Mouse (Mus musculus): ENCODE data around the gene Tor1aip2. TPM values are rescaled to one million over a fixed set of nuclear protein-coding genes. Genes with fewer than 3 reads are reported as not detected.
"Not testable (repeated sequence)": the region's sequence is repeated elsewhere in the genome, so short reads cannot be mapped to it uniquely, and the experiment has no call there.

Gene Tor1aip2
- polyA plus RNA-seq, 1 experiment from 2014 or later = 77.3 TPM

- Histone ChIP-seq H3K9me3 (no peaks in the 10 kb centered on the region), H3K4me2 (no peak overlapping the region), H3K27ac (replicated peaks) (no peak overlapping the region), H3K27me3 (no peaks in the 10 kb centered on the region), H3K9ac (no peak overlapping the region), H3K4me1 (replicated peaks) (no peaks in the 10 kb centered on the region), H3K4me3 (no peak overlapping the region), H3K36me3 (peaks cover 52% of the 10 kb centered on the region)
- ATAC-seq (ENCODE audit: low read depth) = no peak
- WGBS = 87% methylated on average over 8 of the region's 8 CpGs
These were observed 10.2 kb upstream of the Tor1aip2 start for GRCm38 (mm10) chr1:156024831-156025503.

GRCm38 (mm10) chr1:156027849-156028248, 7.4 kb upstream of the Tor1aip2 start:
- H3K36me3 ChIP-seq = peaks cover 60% of the 10 kb centered on the region
- no peak overlapping the region for H3K4me3 ChIP-seq
- no peak overlapping the region for H3K4me2 ChIP-seq
- no peak overlapping the region for H3K27ac ChIP-seq (replicated peaks)
- no peak for ATAC-seq (ENCODE audit: low read depth)
- H3K9me3 ChIP-seq = no peaks in the 10 kb centered on the region
- H3K9ac ChIP-seq = no peak overlapping the region
- WGBS = 90% methylated on average over 3 of the region's 3 CpGs
- no peaks in the 10 kb centered on the region for H3K4me1 ChIP-seq (replicated peaks)
- H3K27me3 ChIP-seq = no peaks in the 10 kb centered on the region

- no peak overlapping the region for H3K4me2 ChIP-seq
- no peaks in the 10 kb centered on the region for H3K27me3 ChIP-seq
- H3K27ac ChIP-seq (replicated peaks) = no peak overlapping the region
- H3K4me1 ChIP-seq (replicated peaks) = no peaks in the 10 kb centered on the region
- H3K9me3 ChIP-seq = no peaks in the 10 kb centered on the region
- 92% methylated on average over 4 of the region's 4 CpGs for WGBS
- no peak overlapping the region for H3K9ac ChIP-seq
- peaks cover 66% of the 10 kb centered on the region for H3K36me3 ChIP-seq
- no peak for ATAC-seq (ENCODE audit: low read depth)
- H3K4me3 ChIP-seq = no peak overlapping the region
These were observed 6.7 kb upstream of the Tor1aip2 start for GRCm38 (mm10) chr1:156028340-156028975.

DNA sequence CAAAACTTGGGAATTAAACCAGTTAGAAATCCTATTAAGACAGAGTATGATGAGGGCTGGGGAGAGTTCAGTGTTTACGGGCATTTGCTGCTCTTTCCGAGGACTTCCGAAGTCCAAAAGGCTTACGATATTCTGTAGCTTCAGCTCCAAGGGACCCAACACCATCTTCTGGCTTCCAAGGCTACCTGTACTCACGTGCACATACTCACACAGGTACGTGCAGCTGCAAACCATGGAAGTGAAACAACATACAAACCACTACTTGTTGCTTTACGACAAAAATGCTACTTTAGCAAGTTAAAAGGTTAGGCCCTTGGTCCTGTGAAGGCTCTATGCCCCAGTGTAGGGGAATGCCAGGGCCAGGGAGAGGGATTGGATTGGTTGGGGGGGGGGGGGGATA, 1.3 kb upstream of the Tor1aip2 start:
- no peak overlapping the region for H3K9ac ChIP-seq
- no peaks in the 10 kb centered on the region for H3K27me3 ChIP-seq
- H3K4me2 ChIP-seq = no peak overlapping the region
- no peak for ATAC-seq (ENCODE audit: low read depth)
- no peak overlapping the region for H3K4me3 ChIP-seq
- WGBS = 94% methylated on average over 7 of the region's 7 CpGs
- H3K36me3 ChIP-seq = peaks cover 44% of the 10 kb centered on the region
- no peak overlapping the region for H3K27ac ChIP-seq (replicated peaks)
- H3K4me1 ChIP-seq (replicated peaks) = peaks cover 12% of the 10 kb centered on the region
- H3K9me3 ChIP-seq = no peaks in the 10 kb centered on the region

- Histone ChIP-seq H3K4me2 (peak overlapping the region; percentile 68), H3K9me3 (no peaks in the 10 kb centered on the region), H3K4me1 (replicated peaks) (peaks cover 12% of the 10 kb centered on the region), H3K9ac (peak overlapping the region; percentile 92), H3K36me3 (peaks cover 37% of the 10 kb centered on the region), H3K27me3 (no peaks in the 10 kb centered on the region), H3K4me3 (peak overlapping the region; percentile 86), H3K27ac (replicated peaks) (0 out of 2 replicates have a peak overlapping the region, but pooled peaks have one; percentile 99)
- ATAC-seq (ENCODE audit: low read depth) = no peak
- 51% methylated on average over 1 of the region's 1 CpGs for WGBS
These were observed 542 bp upstream of the Tor1aip2 start for GRCm38 (mm10) chr1:156034661-156035060.

- H3K9ac ChIP-seq = peak within 1 kb of the TSS; percentile 92
- H3K9me3 ChIP-seq = no peaks in the 10 kb centered on the region
- peaks cover 16% of the 10 kb centered on the region for H3K4me1 ChIP-seq (replicated peaks)
- H3K36me3 ChIP-seq = peaks cover 24% of the 10 kb centered on the region
- H3K27ac ChIP-seq (replicated peaks) = peak within 1 kb of the TSS; percentile 99
- peak within 1 kb of the TSS; percentile 68 for H3K4me2 ChIP-seq
- under 1% methylated on average over 59 of the region's 59 CpGs for WGBS
- no peaks in the 10 kb centered on the region for H3K27me3 ChIP-seq
- peak within 1 kb of the TSS; percentile 86 for H3K4me3 ChIP-seq
- peak; percentile 96 for ATAC-seq (ENCODE audit: low read depth)
These were observed 931 bp downstream of the Tor1aip2 start, which contains the start of gene Tor1aip1 for GRCm38 (mm10) chr1:156035930-156036737. TSS of gene Tor1aip1 (minus strand) at chr1:156036480.

DNA sequence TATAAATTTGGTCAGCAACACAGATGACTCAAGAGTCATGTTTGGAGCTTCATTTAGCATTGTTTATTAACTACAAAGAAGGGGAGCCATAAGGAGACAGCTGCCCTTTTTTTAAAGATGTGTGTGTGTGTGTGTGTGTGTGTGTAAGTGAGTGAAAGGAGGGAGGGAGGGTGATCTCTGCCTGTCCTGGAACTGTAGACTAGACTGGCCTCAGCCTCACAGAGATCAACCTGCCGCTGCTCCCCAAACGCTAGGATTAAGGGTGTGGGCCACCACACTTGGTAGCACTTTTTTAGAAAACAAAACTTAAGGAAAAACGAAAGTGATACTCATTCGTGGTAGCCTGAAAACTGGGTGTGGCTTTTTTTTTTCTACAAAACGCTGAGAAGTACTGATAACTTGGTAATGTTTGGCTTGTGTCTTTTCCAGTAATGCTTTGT, 2.0 kb downstream of the Tor1aip2 start:
- H3K9ac ChIP-seq = no peak overlapping the region
- H3K36me3 ChIP-seq = peaks cover 15% of the 10 kb centered on the region
- H3K4me3 ChIP-seq = no peak overlapping the region
- H3K27ac ChIP-seq (replicated peaks) = no peak overlapping the region
- H3K4me1 ChIP-seq (replicated peaks) = peaks cover 24% of the 10 kb centered on the region
- H3K9me3 ChIP-seq = no peaks in the 10 kb centered on the region
- H3K4me2 ChIP-seq = no peak overlapping the region
- ATAC-seq (ENCODE audit: low read depth) = no peak
- 76% methylated on average over 5 of the region's 5 CpGs for WGBS
- no peaks in the 10 kb centered on the region for H3K27me3 ChIP-seq

DNA sequence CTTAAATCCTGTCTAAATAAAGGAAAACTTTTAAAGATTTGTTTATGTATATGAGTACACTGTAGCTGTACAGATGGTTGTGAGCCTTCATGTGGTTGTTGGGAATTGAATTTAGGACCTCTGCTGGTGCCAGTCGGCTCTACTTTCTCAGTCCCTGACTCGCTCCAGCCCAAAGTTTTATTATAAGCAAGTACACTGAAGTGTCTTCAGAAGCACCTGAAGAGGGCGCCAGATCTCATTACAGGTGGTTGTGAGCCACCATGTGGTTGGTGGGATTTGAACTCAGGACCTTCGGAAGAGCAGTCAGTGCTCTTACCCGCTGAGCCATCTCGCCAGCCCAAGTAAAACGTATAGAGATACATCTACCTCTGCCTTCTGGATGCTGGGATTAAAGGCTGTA, 4.8 kb downstream of the Tor1aip2 start:
- H3K4me1 ChIP-seq (replicated peaks) = peaks cover 37% of the 10 kb centered on the region
- not testable (repeated sequence) for H3K4me3 ChIP-seq; H3K36me3 ChIP-seq; H3K9me3 ChIP-seq; ATAC-seq (ENCODE audit: low read depth); H3K4me2 ChIP-seq; H3K27ac ChIP-seq (replicated peaks); H3K27me3 ChIP-seq; H3K9ac ChIP-seq
- WGBS = 71% methylated on average over 7 of the region's 7 CpGs

- Histone ChIP-seq H3K4me1 (replicated peaks) (peaks cover 36% of the 10 kb centered on the region), H3K9me3 (no peaks in the 10 kb centered on the region), H3K36me3 (0 out of 2 replicates have a peak, but pooled peaks cover 12% of the 10 kb centered on the region), H3K4me3 (peak overlapping the region; percentile 63), H3K27me3 (no peaks in the 10 kb centered on the region), H3K4me2 (peak overlapping the region; percentile 68), H3K9ac (peak overlapping the region; percentile 79), H3K27ac (replicated peaks) (no peak overlapping the region; the same call in 1 of the 2 replicates)
- 2% methylated on average over 22 of the region's 22 CpGs for WGBS
- peak; percentile 73 for ATAC-seq (ENCODE audit: low read depth)
These were observed 5.7 kb downstream of the Tor1aip2 start for GRCm38 (mm10) chr1:156040731-156041401.

- 52% methylated on average over 7 of the region's 7 CpGs for WGBS
- Histone ChIP-seq H3K27me3 (no peaks in the 10 kb centered on the region), H3K4me3 (peak overlapping the region; percentile 63), H3K27ac (replicated peaks) (no peak overlapping the region), H3K9me3 (no peaks in the 10 kb centered on the region), H3K4me2 (peak overlapping the region; percentile 68), H3K4me1 (replicated peaks) (peaks cover 34% of the 10 kb centered on the region), H3K9ac (peak overlapping the region; percentile 63), H3K36me3 (0 out of 2 replicates have a peak, but pooled peaks cover 12% of the 10 kb centered on the region)
- ATAC-seq (ENCODE audit: low read depth) = no peak
These were observed 6.4 kb downstream of the Tor1aip2 start for GRCm38 (mm10) chr1:156041451-156042241.

GRCm38 (mm10) chr1:156042481-156042880, 7.3 kb downstream of the Tor1aip2 start:
- no peaks in the 10 kb centered on the region for H3K9me3 ChIP-seq

More at GRCm38 (mm10) chr1:156042481-156042880, 7.3 kb downstream of the Tor1aip2 start:
- peaks cover 33% of the 10 kb centered on the region for H3K4me1 ChIP-seq (replicated peaks)
- no peaks in the 10 kb centered on the region for H3K27me3 ChIP-seq
- H3K36me3 ChIP-seq = 0 out of 2 replicates have a peak, but pooled peaks cover 16% of the 10 kb centered on the region
- H3K4me2 ChIP-seq = peak overlapping the region; percentile 68
- H3K9ac ChIP-seq = 0 out of 2 replicates have a peak overlapping the region, but pooled peaks have one; percentile 17
- no peak overlapping the region for H3K27ac ChIP-seq (replicated peaks)
- H3K4me3 ChIP-seq = 0 out of 2 replicates have a peak overlapping the region, but pooled peaks have one; percentile 63
- WGBS = 94% methylated on average over 5 of the region's 5 CpGs
- ATAC-seq (ENCODE audit: low read depth) = no peak
